Mouse (Mus musculus): ENCODE measurements around the gene 4930407I10Rik.

Gene 4930407I10Rik

GRCm38 (mm10) chr15:82063909-82064308, 5.0 kb downstream of the 4930407I10Rik start:
- no peak for DNase-seq

GRCm38 (mm10) chr15:82065511-82065910, 6.6 kb downstream of the 4930407I10Rik start:
- peak in 1 of 2 experiments; percentile 78 for DNase-seq

DNA sequence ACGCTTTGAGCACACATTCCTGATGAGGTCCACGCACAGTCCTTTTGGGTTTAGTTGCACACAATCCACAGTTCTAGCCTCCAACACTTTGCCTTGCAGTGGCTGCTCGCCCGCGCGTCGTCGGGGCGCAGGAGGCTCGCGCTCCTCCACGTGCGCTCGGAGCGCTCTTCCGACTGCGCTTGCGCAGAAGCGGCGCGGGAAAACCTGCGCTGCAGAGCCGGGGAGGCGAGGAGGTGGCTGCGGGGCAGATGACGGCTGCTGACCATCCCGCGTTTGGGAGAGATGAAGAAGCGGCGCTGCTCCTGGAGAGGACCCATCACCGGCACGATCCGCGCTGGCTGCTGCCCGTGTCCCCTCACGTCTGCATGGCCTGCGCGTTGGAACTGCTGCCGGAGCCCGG, 10.9 kb downstream of the 4930407I10Rik start, which contains the start of gene Mei1:
Mei1 (plus strand) TSS at position 99 of the 400 bp plus-strand sequence.
- DNase-seq, result no peak

- DNase-seq, result no peak
Observed at GRCm38 (mm10) chr15:82071816-82072469, 13.0 kb downstream of the 4930407I10Rik start.

DNA sequence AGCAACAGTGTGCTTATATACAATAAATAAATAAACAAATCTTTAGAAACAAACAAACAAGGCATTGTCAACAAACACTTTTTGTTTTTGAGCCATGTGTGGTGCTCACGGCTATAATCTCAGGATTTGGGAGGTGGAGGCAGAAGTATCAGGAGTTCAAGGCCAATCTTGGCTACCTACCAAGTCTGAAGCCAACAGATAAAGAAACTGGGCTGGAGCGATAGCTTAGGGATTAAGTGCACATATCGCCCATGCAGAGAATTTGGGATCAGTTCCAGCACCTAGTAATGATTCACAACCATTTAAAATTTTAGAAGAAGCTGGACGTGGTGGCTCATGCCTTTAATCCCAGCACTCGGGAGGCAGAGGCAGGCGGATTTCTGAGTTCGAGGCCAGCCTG, 14.5 kb downstream of the 4930407I10Rik start:
- no peak for DNase-seq

DNA sequence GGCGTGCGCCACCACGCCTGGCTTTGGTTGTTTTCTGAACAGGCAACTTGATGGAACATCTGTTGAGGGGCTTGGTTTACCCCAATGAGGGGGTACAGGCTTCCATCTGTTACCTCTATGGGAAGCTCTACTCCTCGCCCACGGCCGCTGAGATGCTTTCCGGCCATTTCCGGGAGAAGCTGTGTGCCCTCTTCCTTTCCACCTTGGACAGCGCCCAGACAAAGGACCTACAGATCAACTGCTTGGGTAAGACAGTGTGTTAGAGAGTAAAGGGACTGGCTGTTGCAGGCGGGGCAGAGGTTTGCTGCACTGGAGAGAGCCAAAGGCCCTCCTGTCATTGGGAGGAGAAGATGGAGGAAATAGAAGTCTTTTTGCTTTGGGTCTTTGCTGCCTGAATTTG, 20.9 kb downstream of the 4930407I10Rik start:
- no peak for DNase-seq

- peak in 1 of 2 experiments; percentile 21 for DNase-seq
Observed at GRCm38 (mm10) chr15:82081161-82081560, 22.2 kb downstream of the 4930407I10Rik start.

DNA sequence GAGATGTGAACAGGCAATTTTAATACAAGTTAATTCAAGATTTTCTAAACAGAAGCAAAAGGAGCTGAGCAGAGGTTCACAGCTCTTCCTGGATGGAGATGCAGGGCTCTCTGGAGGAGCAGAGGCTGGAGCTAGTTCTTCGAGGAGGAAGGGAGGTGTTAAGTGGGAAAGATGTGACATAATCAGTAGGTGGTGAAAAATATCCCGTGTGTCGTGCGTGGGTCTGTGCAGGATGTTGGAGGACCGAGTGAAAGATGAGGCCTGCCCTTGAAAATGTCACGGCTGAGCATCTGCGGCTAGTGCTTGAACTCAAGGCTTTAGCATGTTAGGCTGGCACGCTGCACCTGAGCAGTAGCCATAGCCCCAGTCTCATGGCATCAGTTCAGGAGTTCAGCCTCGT, 26.7 kb downstream of the 4930407I10Rik start:
- no peak for DNase-seq

- DNase-seq, result no peak
Observed at GRCm38 (mm10) chr15:82086131-82086530, 27.2 kb downstream of the 4930407I10Rik start.

DNA sequence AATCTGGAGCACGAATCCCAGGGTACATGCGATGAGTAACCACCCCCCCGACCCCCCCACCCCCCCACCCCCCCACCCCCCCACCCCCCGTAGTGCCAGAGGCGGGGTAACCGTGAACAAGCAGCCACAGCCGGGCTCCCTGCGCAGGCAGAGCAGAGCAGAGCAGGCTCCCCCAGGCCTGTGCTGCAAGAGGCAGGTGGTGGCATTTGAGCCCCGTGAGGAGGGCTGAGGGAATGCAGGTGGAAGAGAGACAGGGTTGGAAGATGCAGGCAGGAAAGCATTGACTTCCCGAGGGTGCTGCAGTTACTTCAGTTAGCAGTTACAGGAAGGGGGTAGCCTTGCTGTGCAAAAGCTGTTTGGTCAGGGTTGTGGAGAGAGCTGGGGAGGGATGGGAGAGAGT, 28.3 kb downstream of the 4930407I10Rik start:
- no peak for DNase-seq

DNA sequence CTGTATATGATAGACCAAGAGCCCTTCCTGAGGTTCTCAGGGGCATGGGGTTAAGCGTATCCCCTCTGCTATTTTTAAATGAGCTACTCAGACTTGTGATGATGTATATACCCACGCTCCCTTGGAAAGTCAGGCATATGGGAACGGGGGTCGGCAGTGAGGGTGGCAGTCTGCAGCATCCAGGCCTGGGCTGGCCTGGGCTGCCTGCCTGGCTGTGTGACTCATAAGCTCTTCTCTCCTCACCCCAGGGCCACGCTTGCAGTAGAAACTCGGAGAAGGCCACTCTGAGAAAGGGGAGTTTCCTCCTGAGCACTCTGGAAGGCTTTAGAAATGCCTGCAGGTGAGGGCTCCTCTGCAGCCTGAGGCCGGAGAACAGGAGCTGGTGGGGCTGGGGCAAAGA, 32.1 kb downstream of the 4930407I10Rik start:
- DNase-seq, result no peak

- DNase-seq, result peak in 1 of 2 experiments; percentile 57
Observed at GRCm38 (mm10) chr15:82106953-82107555, 48.1 kb downstream of the 4930407I10Rik start.

Data from lung, postnatal 4 days (tissue).